Mouse (Mus musculus) thymus, adult 2 months (tissue): Measurements from ENCODE around the gene Fbxl5. TPM values are rescaled to one million over a fixed set of nuclear protein-coding genes. Genes with fewer than 3 reads are reported as not detected.

Experiments used
- DNase-seq: peaks from one replicate; pipeline ENCODE4 v3.0.0; 2021
- H3K27ac ChIP-seq: fragments of 200-500 bp; 2 replicates; pipeline ENCODE4 v1.5.1; 2012; ENCODE audit warnings: low read length, control low read depth; ENCODE audit not compliant: control insufficient read depth, insufficient read depth
- H3K27me3 ChIP-seq: fragments of 200-500 bp; 2 replicates; pipeline ENCODE4 v1.6.1; 2012; ENCODE audit warnings: mild to moderate bottlenecking, low read length, moderate library complexity, mixed read lengths; ENCODE audit not compliant: control insufficient read depth, insufficient read depth
- H3K36me3 ChIP-seq: fragments of 200-500 bp; 2 replicates; pipeline ENCODE4 v1.6.1; 2012; ENCODE audit warnings: mild to moderate bottlenecking, low read length, moderate library complexity; ENCODE audit not compliant: control insufficient read depth, insufficient read depth
- H3K4me1 ChIP-seq: fragments of 200-500 bp; replicated peaks from 2 replicates; pipeline ENCODE4 v1.6.1; 2012; ENCODE audit warnings: low read length; ENCODE audit not compliant: control insufficient read depth, insufficient read depth
- H3K4me3 ChIP-seq: fragments of 200-500 bp; 2 replicates; pipeline ENCODE4 v1.5.1; 2012; ENCODE audit warnings: mild to moderate bottlenecking, low read length, control low read depth, moderate library complexity; ENCODE audit not compliant: control insufficient read depth, insufficient read depth
- CTCF ChIP-seq: fragments of 200-500 bp; IDR thresholded peaks from 2 replicates; pipeline ENCODE4 v1.5.1; 2012; ENCODE audit warnings: mild to moderate bottlenecking, control low read depth, low read length, moderate library complexity, borderline replicate concordance; ENCODE audit not compliant: control insufficient read depth, poor library complexity, insufficient read depth; ENCODE audit errors: extremely low read depth
- POLR2A ChIP-seq: fragments of 200-500 bp; IDR thresholded peaks from 2 replicates; pipeline ENCODE4 v1.6.1; 2012; ENCODE audit warnings: mild to moderate bottlenecking, low read length, control low read depth, moderate library complexity; ENCODE audit not compliant: control insufficient read depth, poor library complexity, insufficient read depth; ENCODE audit errors: extremely low read depth
- WGBS: fragments of 180-500 bp; shearing (Covaris S2); methylation state at CpG from one replicate; pipeline ENCODE4 v1.1.7; 2018; 5-methylcytosine and 5-hydroxymethylcytosine counted together
- polyA plus RNA-seq: library from polyadenylated mRNA; depleted of rRNA; stranded (reverse); fragments of >200 nt; gene quantifications from 2 replicates; pipeline ENCODE4 v1.2.3, GENCODE M21; 2012; rRNA removed

Fbxl5 gene
- 23.4 and 26.7 TPM in 2 replicates for polyA plus RNA-seq

GRCm38 (mm10) chr5:43821538-43821937 lies at the start of gene Fbxl5:
Gene Fbxl5 (minus strand): TSS chr5:43821638.
- no peaks in the 10 kb centered on the region for H3K36me3 ChIP-seq
- H3K27ac ChIP-seq, result no peak within 1 kb of the TSS
- H3K4me1 ChIP-seq, result peaks cover 31% of the 10 kb centered on the region
- TF ChIP-seq CTCF (no peak), POLR2A (no peak)
- no peaks in the 10 kb centered on the region for H3K27me3 ChIP-seq
- no peak for DNase-seq
- WGBS, result 94% methylated on average over 19 of the region's 19 CpGs
- no peak within 1 kb of the TSS for H3K4me3 ChIP-seq

DNA sequence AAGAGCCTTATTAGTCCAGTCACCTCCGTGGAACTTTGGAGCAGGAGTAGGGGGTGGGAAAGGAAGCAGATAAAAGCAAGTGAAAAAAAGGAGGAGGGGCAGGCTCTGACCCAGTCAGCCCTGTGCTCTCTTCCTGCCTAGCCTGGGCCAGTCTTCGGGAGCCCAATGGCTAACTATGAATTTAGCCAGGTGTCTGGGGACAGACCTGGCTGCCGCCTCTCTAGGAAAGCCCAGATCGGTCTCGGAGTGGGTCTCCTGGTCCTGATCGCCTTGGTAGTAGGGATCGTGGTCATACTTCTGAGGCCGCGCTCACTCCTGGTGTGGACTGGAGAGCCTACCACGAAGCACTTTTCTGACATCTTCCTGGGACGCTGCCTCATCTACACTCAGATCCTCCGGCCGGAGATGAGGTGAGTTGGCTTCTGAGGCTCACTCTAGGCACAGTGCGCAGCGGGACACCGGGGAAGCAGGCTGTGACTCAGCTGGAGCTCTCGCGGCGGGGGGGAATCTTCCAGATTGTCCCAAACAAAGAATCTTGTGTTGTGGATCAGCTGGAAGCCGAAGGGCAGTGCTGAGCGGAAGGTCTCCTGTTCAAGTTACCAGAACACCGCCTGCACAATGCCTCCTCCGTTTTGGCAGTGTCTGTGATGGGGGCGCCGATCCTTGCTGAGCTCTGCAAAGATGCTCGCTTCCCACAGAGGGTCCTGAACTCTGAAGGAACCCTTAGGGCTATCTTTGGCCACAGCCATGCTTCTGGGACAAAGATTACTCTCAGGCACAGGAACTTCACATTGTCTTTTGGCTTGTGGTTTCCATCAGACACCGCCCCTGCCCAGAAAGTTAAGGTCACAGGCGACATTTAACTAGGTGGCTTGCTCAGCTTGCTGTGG lies 47.5 kb upstream of the Fbxl5 start:
- Histone ChIP-seq H3K27me3 (no peaks in the 10 kb centered on the region), H3K36me3 (no peaks in the 10 kb centered on the region), H3K27ac (no peak overlapping the region), H3K4me3 (peak overlapping the region; percentile 30), H3K4me1 (peaks cover 8% of the 10 kb centered on the region)
- peak; percentile 7 for DNase-seq
- 14% methylated on average over 28 of the region's 28 CpGs for WGBS
- TF ChIP-seq POLR2A (no peak), CTCF (no peak)

DNA sequence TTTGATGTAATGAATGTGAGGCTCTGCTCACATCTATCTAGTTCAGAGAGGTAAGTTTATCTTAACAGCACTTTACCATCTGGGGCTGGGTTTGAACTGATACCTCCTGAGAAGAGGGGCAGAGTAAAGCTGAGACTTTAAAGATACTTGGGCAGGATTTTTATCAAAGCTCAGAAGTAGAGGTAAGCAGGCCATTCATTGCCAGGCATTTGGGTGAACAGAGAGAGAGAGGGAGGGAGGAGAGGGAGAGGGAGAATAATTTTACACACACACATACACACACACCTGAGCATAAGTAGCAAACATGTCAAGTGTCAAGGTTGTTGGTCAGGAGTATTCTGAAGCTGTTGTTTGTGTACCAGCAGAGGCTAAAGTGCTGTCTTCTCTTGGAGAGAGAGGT lies 46.8 kb upstream of the Fbxl5 start, which contains the start of gene Cd38:
Gene Cd38, plus strand, starts transcription at position 301 of the 400 bp plus-strand sequence.
- Histone ChIP-seq H3K36me3 (no peaks in the 10 kb centered on the region), H3K4me3 (peak within 1 kb of the TSS; percentile 30), H3K4me1 (peaks cover 8% of the 10 kb centered on the region), H3K27ac (no peak within 1 kb of the TSS), H3K27me3 (no peaks in the 10 kb centered on the region)
- TF ChIP-seq CTCF (no peak), POLR2A (no peak)
- DNase-seq, result no peak

GRCm38 (mm10) chr5:43865316-43865715 lies 43.9 kb upstream of the Fbxl5 start:
- TF ChIP-seq CTCF, result no peak
- no peak for TF ChIP-seq POLR2A
- no peak overlapping the region for H3K4me3 ChIP-seq
- 70% methylated on average over 2 of the region's 2 CpGs for WGBS
- no peaks in the 10 kb centered on the region for H3K36me3 ChIP-seq
- peaks cover 8% of the 10 kb centered on the region for H3K4me1 ChIP-seq
- no peak overlapping the region for H3K27ac ChIP-seq
- no peak for DNase-seq
- no peaks in the 10 kb centered on the region for H3K27me3 ChIP-seq

- Histone ChIP-seq H3K4me3 (no peak overlapping the region), H3K4me1 (0 out of 2 replicates have a peak, but pooled peaks cover under 1% of the 10 kb centered on the region), H3K27me3 (no peaks in the 10 kb centered on the region), H3K27ac (no peak overlapping the region), H3K36me3 (no peaks in the 10 kb centered on the region)
- WGBS, result 97% methylated on average over 6 of the region's 6 CpGs
- DNase-seq, result no peak
- TF ChIP-seq CTCF (no peak), POLR2A (no peak)
Measured at GRCm38 (mm10) chr5:43863642-43864041, 42.2 kb upstream of the Fbxl5 start.

DNA sequence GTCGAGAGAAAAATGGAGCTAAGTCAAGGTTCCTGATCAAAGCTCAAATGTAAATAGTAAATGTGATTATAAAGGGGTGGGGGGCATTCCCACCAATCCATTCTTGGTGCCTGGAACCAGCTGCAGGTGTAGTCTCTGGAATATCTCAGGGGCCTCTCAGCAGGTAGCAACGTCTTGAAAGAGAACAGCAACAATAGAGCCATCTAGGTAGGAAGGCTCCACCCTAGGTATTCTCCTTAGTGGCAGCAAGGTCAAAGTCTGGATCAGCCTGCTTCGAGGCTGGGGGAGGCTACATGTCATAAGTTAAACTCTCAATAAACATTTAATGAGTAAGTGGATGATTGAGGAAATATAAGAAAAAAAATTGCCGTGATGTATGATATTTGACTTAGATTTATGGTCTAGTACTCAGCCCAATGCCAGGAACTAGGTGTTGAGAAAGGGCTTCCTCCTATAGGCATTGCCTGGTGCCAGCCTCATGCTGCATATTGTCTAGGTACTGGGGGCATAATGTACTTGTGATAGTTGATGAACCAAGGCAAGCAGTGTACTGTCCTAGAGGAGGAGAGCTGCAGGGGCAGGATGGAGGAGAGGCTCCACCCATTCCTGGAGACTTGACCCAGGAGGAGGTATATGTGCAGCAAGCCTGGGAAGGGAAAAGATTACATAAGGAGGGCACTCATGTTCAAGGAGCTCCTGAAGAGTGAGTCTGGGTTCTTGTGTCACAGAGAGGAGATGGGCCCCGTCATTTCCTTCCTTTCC lies 39.4 kb upstream of the Fbxl5 start:
- Histone ChIP-seq H3K36me3 (no peaks in the 10 kb centered on the region), H3K4me1 (no peaks in the 10 kb centered on the region; the same call in 1 of the 2 replicates), H3K27ac (no peak overlapping the region), H3K27me3 (no peaks in the 10 kb centered on the region), H3K4me3 (no peak overlapping the region)
- TF ChIP-seq POLR2A (no peak), CTCF (no peak)
- no peak for DNase-seq
- WGBS, result 73% methylated on average over 5 of the region's 5 CpGs
